Mouse (Mus musculus) heart, postnatal 0 days (tissue): ENCODE measurements around the gene Zfp26.

Experiments used
- CTCF ChIP-seq: IDR thresholded peaks from 2 replicates; pipeline ENCODE4 v1.5.1; 2016; ENCODE audit warnings: antibody characterized with exemption, control low read depth, low read depth
- EP300 ChIP-seq: IDR thresholded peaks from 2 replicates; pipeline ENCODE4 v1.6.1; 2016; ENCODE audit warnings: antibody characterized with exemption, low read depth

GRCm38 (mm10) chr9:20466761-20467442 is 6.9 kb upstream of the Zfp26 start:
- TF ChIP-seq EP300 (no peak), CTCF (peak; percentile 81)
